Comparison of ENCODE assay signal across 21 mouse cellular contexts in the genomic region with DNA sequence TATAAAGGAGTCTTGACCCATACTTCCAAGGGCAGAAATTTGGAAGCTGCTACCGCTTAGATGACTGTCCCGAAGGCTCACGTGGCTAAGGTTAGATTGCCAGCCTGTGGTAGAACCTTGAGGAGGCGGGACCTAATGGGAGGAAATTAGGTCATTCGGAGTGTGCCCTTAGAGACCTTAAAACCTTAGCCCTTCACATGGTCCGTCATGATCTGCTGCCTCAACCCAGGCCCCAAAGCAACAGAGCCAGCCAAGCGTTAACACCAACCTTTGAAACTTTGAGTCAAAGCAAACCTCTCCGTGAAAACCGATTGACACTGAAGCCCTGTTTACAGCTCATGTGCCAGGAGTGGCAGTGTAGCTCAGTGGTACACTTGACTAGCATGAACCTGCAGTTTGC. TPM values are rescaled to one million over a fixed set of nuclear protein-coding genes. Genes with fewer than 3 reads are reported as not detected.
A peak's percentile ranks its signal among the peaks of the same experiment; 100 is the strongest.
DNase-seq lines count a peak whose midpoint lies in the region; ATAC-seq and TF ChIP-seq lines count a peak whose summit lies in the region.
"Had no signal": no experiment of that assay in that cellular context is flagged by ENCODE, and none has a peak within 500 bp of the region (broad histone marks: within the 10 kb centered on the region; RNA-seq: fewer than 3 reads in every experiment).

No protein-coding gene starts in this region.

- no peaks in the 10 kb centered on the region for H3K9me3 ChIP-seq in heart, embryonic 16.5 days (replicated peaks; ENCODE audit: control insufficient read depth, low read length)
- H3K9me3 ChIP-seq in stomach, embryonic 15.5 days, result no peaks in the 10 kb centered on the region
- no peaks in the 10 kb centered on the region for H3K9me3 ChIP-seq in stomach, postnatal 0 days (ENCODE audit: control insufficient read depth, low read length)
- no peaks in the 10 kb centered on the region for H3K9me3 ChIP-seq in kidney, embryonic 16.5 days (ENCODE audit: low read length)
- H3K9me3 ChIP-seq: embryonic facial prominence, embryonic 12.5 days; forebrain, embryonic 15.5 days; hindbrain, embryonic 12.5 days; limb, embryonic 15.5 days; midbrain, embryonic 12.5 days; neural tube, embryonic 13.5 days had no signal

- no peak overlapping the region for H3K9ac ChIP-seq in heart, embryonic 16.5 days (ENCODE audit: low read length)
- no peak overlapping the region for H3K9ac ChIP-seq in stomach, embryonic 15.5 days
- no peak overlapping the region for H3K9ac ChIP-seq in stomach, postnatal 0 days (ENCODE audit: low read length)
- no peak overlapping the region for H3K9ac ChIP-seq in kidney, embryonic 16.5 days (replicated peaks; ENCODE audit: low read length)
- H3K9ac ChIP-seq: embryonic facial prominence, embryonic 12.5 days; forebrain, embryonic 15.5 days; hindbrain, embryonic 12.5 days; limb, embryonic 15.5 days; lung, embryonic 14.5 days; midbrain, embryonic 12.5 days; neural tube, embryonic 13.5 days had no signal

- H3K27ac ChIP-seq in heart, embryonic 16.5 days (ENCODE audit: low read length), result peak overlapping the region; percentile 51
- peak overlapping the region; percentile 11; the same call in 1 of the 2 replicates for H3K27ac ChIP-seq in stomach, embryonic 15.5 days
- no peak overlapping the region for H3K27ac ChIP-seq in stomach, postnatal 0 days (replicated peaks)
- H3K27ac ChIP-seq in kidney, embryonic 16.5 days (ENCODE audit: low read length), result no peak overlapping the region
- H3K27ac ChIP-seq: embryonic facial prominence, embryonic 12.5 days; forebrain, embryonic 15.5 days; hindbrain, embryonic 12.5 days; midbrain, embryonic 12.5 days; neural tube, embryonic 13.5 days had no signal

- H3K4me2 ChIP-seq in heart, embryonic 16.5 days (ENCODE audit: low read depth, low read length), result no peak overlapping the region
- no peak overlapping the region for H3K4me2 ChIP-seq in stomach, embryonic 15.5 days
- H3K4me2 ChIP-seq in stomach, postnatal 0 days (replicated peaks; ENCODE audit: low read depth), result no peak overlapping the region
- no peak overlapping the region for H3K4me2 ChIP-seq in kidney, embryonic 16.5 days (replicated peaks; ENCODE audit: low read depth, low read length)
- H3K4me2 ChIP-seq: embryonic facial prominence, embryonic 12.5 days; forebrain, embryonic 15.5 days; hindbrain, embryonic 12.5 days; limb, embryonic 15.5 days; lung, embryonic 14.5 days; midbrain, embryonic 12.5 days; neural tube, embryonic 13.5 days had no signal

- WGBS in heart, embryonic 16.5 days, result 79% methylated on average over 9 of the region's 9 CpGs
- WGBS in stomach, embryonic 15.5 days, result 90% methylated on average over 9 of the region's 9 CpGs
- 90% methylated on average over 9 of the region's 9 CpGs for WGBS in stomach, postnatal 0 days
- 67% methylated on average over 9 of the region's 9 CpGs for WGBS in kidney, embryonic 16.5 days

- TF ChIP-seq EP300 in stomach, postnatal 0 days (optimal IDR thresholded peaks at IDR 0.05), result no peak

- H3K4me1 ChIP-seq in heart, embryonic 16.5 days (ENCODE audit: control insufficient read depth, insufficient read depth, low read length), result peaks cover 49% of the 10 kb centered on the region
- 0 out of 2 replicates have a peak, but pooled peaks cover 6% of the 10 kb centered on the region for H3K4me1 ChIP-seq in stomach, embryonic 15.5 days
- no peaks in the 10 kb centered on the region for H3K4me1 ChIP-seq in stomach, postnatal 0 days (replicated peaks; ENCODE audit: control insufficient read depth, insufficient read depth)
- H3K4me1 ChIP-seq in kidney, embryonic 16.5 days (ENCODE audit: insufficient read depth, low read length), result peaks cover 8% of the 10 kb centered on the region; the same call in 1 of the 2 replicates
- H3K4me1 ChIP-seq: forebrain, embryonic 15.5 days; hindbrain, embryonic 12.5 days; midbrain, embryonic 12.5 days; neural tube, embryonic 13.5 days had no signal

- H3K36me3 ChIP-seq in heart, embryonic 16.5 days (ENCODE audit: control insufficient read depth, insufficient read depth), result no peaks in the 10 kb centered on the region
- H3K36me3 ChIP-seq in stomach, embryonic 15.5 days, result no peaks in the 10 kb centered on the region
- no peaks in the 10 kb centered on the region for H3K36me3 ChIP-seq in stomach, postnatal 0 days (ENCODE audit: control insufficient read depth, insufficient read depth, low read length)
- H3K36me3 ChIP-seq in kidney, embryonic 16.5 days (ENCODE audit: insufficient read depth, low read length), result no peaks in the 10 kb centered on the region
- no peaks in the 10 kb centered on the region for H3K36me3 ChIP-seq in splenic B cell, adult 2 months (ENCODE audit: control insufficient read depth, insufficient read depth, low read length, poor library complexity, severe bottlenecking)
- H3K36me3 ChIP-seq: embryonic facial prominence, embryonic 12.5 days; forebrain, embryonic 15.5 days; hindbrain, embryonic 12.5 days; limb, embryonic 15.5 days; midbrain, embryonic 12.5 days; neural tube, embryonic 13.5 days had no signal

- DNase-seq in heart, adult 9 months (ENCODE audit: low spot score in 2 of 2), result no peak
- DNase-seq in stomach, postnatal 0 days (ENCODE audit: low spot score), result no peak
- DNase-seq in splenic B cell, adult 2 months (ENCODE audit: low read depth, low spot score), result peak; percentile 67
- DNase-seq in right cerebral cortex, postnatal 14 days, result no peak
- DNase-seq in cerebellum, adult 9-10 months, result no peak
- DNase-seq: adrenal gland, adult 8-10 months; cerebellum, adult 11 months; right cerebral cortex, postnatal 25 days; thymus, postnatal 4 days had no signal

- no peak overlapping the region for H3K4me3 ChIP-seq in heart, embryonic 16.5 days (ENCODE audit: low read length)
- no peak overlapping the region for H3K4me3 ChIP-seq in stomach, embryonic 15.5 days (replicated peaks)
- no peak overlapping the region for H3K4me3 ChIP-seq in stomach, postnatal 0 days (ENCODE audit: low read depth, low read length)
- no peak overlapping the region for H3K4me3 ChIP-seq in kidney, embryonic 16.5 days (ENCODE audit: low read length)
- H3K4me3 ChIP-seq: embryonic facial prominence, embryonic 12.5 days; forebrain, embryonic 15.5 days; hindbrain, embryonic 12.5 days; limb, embryonic 15.5 days; midbrain, embryonic 12.5 days; neural tube, embryonic 13.5 days had no signal

- no peaks in the 10 kb centered on the region for H3K27me3 ChIP-seq in heart, embryonic 16.5 days (ENCODE audit: control insufficient read depth, insufficient read depth, low read length)
- H3K27me3 ChIP-seq in stomach, embryonic 15.5 days (replicated peaks), result no peaks in the 10 kb centered on the region
- no peaks in the 10 kb centered on the region for H3K27me3 ChIP-seq in stomach, postnatal 0 days (ENCODE audit: control insufficient read depth, insufficient read depth, low read length)
- H3K27me3 ChIP-seq in kidney, embryonic 16.5 days (ENCODE audit: insufficient read depth, low read length), result no peaks in the 10 kb centered on the region
- H3K27me3 ChIP-seq in splenic B cell, adult 2 months (ENCODE audit: control insufficient read depth, insufficient read depth, low read length, poor library complexity, severe bottlenecking), result no peaks in the 10 kb centered on the region
- H3K27me3 ChIP-seq: embryonic facial prominence, embryonic 12.5 days; forebrain, embryonic 15.5 days; hindbrain, embryonic 12.5 days; limb, embryonic 15.5 days; midbrain, embryonic 12.5 days; neural tube, embryonic 13.5 days had no signal

- ATAC-seq in heart, embryonic 16.5 days (replicated peaks; ENCODE audit: extremely low read depth, insufficient read depth, low FRiP score), result no peak
- ATAC-seq in stomach, embryonic 15.5 days (ENCODE audit: insufficient read depth, low FRiP score, low read depth), result no peak
- no peak for ATAC-seq in stomach, postnatal 0 days (ENCODE audit: low FRiP score, low TSS enrichment)
- ATAC-seq in kidney, embryonic 16.5 days (ENCODE audit: low FRiP score, low TSS enrichment), result peak; percentile 68; the same call in 1 of the 2 replicates
- ATAC-seq: CD4-positive, CD25-positive, alpha-beta regulatory T cell, adult 4 months; forebrain, embryonic 15.5 days; inflammation-experienced regulatory T-cells, adult 6 months had no signal

- no peak for TF ChIP-seq CTCF in stomach, postnatal 0 days (IDR thresholded peaks at IDR 0.05; ENCODE audit: low read depth)

RNA-seq across cellular contexts. Expression of a gene that starts 29.1 kb away (rescaled TPM):
- polyA plus RNA-seq in heart, embryonic 16.5 days (2015; fragmentation: Nextera tagmentation; extraction: Ambion mirVana), result 35.5 and 38.7 TPM in 2 replicates
- 4.7 and 5.9 TPM in 2 replicates for polyA plus RNA-seq in stomach, embryonic 15.5 days (2015; fragmentation: Nextera tagmentation; extraction: Ambion mirVana)
- 1.4 TPM in 2 replicates for polyA plus RNA-seq in stomach, postnatal 0 days (2015; fragmentation: Nextera tagmentation; extraction: Ambion mirVana)
- polyA plus RNA-seq in kidney, embryonic 16.5 days (2015; fragmentation: Nextera tagmentation; extraction: Ambion mirVana), result 2.7 and 2.8 TPM in 2 replicates
- polyA plus RNA-seq: CD4-positive, CD25-positive, alpha-beta regulatory T cell, adult 4 months had no signal

Comparison
In these comparisons a context has a peak if more than half of its experiments do, and no peak if none do; other contexts are left out.
1. H3K27ac ChIP-seq: peak in heart, embryonic 16.5 days (single experiment) and stomach, embryonic 15.5 days (single experiment); none in stomach, postnatal 0 days (single experiment) and kidney, embryonic 16.5 days (single experiment).